Mouse (Mus musculus) small intestine, adult 2 months (tissue): Measurements from ENCODE around the gene Dnajc17.

ENCODE experiments used
- CTCF ChIP-seq: fragments of 200-500 bp; IDR thresholded peaks from 2 replicates; pipeline ENCODE4 v1.5.1; 2012; ENCODE audit warnings: low read depth, mild to moderate bottlenecking, control low read depth, inconsistent platforms, low read length, moderate library complexity, mixed read lengths; ENCODE audit not compliant: insufficient replicate concordance, insufficient read length; ENCODE audit errors: extremely low read depth
- POLR2A ChIP-seq: fragments of 200-500 bp; IDR thresholded peaks from 2 replicates; pipeline ENCODE4 v1.6.1; 2012; ENCODE audit warnings: low read depth, mild to moderate bottlenecking, control low read depth, inconsistent platforms, low read length, moderate library complexity

DNA sequence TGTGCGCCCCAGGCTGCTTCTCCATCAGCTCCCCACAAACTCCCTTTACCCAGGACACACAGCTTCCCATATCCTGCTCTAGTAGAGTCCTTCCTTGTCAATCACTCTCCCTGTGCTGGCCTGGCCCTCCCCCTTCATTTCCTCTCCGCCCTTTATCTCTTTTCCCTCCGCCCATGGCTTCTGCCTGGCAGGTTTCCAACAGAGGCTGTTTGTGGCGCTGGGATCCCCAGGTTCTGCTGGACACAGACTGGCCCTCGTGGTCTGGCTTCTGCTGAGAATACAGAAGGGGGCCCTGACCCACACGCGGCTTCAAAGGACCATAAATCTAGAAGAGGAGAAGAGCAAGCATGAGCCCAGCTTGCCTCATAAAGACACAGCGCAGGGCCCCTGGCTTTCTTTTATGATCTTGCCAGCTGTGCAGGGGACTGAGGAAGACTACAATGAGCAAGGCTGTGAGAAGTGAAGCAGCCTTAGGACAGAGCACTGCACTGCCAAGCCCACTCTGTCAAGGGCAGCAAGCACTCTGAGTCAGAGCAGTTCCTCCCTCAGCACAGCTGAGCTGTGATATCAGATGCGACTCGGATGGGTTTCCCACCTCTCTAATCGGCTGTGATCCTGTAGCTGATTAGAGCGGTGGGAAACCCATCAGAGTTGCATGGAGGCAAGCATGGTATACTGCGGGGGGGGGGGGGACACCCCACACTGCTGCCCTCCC lies 35.6 kb downstream of the Dnajc17 start:
- TF ChIP-seq POLR2A = no peak
- TF ChIP-seq CTCF = no peak
